Mouse (Mus musculus): ENCODE data around the gene Rab5a. TPM values are rescaled to one million over a fixed set of nuclear protein-coding genes. Genes with fewer than 3 reads are reported as not detected.
"Not testable (repeated sequence)": the region's sequence is repeated elsewhere in the genome, so short reads cannot be mapped to it uniquely, and the experiment has no call there.

Rab5a gene
- total and polyA plus RNA-seq, 2 experiments from 2014 or later = 64.4 to 124 TPM

GRCm38 (mm10) chr17:53502966-53503365 lies 23.9 kb downstream of the Rab5a start:
- ATAC-seq = no peak
- no peaks in the 10 kb centered on the region for H3K27me3 ChIP-seq (ENCODE audit: insufficient read depth, low read length)
- no peaks in the 10 kb centered on the region for H3K9me3 ChIP-seq (ENCODE audit: low read length)
- H3K4me3 ChIP-seq (ENCODE audit: low read length) = no peak overlapping the region
- H3K4me2 ChIP-seq (ENCODE audit: low read depth, low read length) = no peak overlapping the region
- peaks cover 23% of the 10 kb centered on the region; the same call in 1 of the 2 replicates for H3K36me3 ChIP-seq (ENCODE audit: insufficient read depth, low read length)
- no peak overlapping the region for H3K27ac ChIP-seq
- H3K9ac ChIP-seq (replicated peaks; ENCODE audit: low read length) = no peak overlapping the region
- no peaks in the 10 kb centered on the region for H3K4me1 ChIP-seq (ENCODE audit: insufficient read depth, low read length)
- WGBS = 92% methylated on average over 2 of the region's 2 CpGs
- TF ChIP-seq CTCF (IDR thresholded peaks at IDR 0.05; ENCODE audit: low read depth) = no peak
- DNase-seq (ENCODE audit: low spot score) = no peak

GRCm38 (mm10) chr17:53512311-53512951 lies 33.4 kb downstream of the Rab5a start:
- Histone ChIP-seq H3K9ac (replicated peaks; ENCODE audit: low read length) (no peak overlapping the region), H3K36me3 (ENCODE audit: insufficient read depth, low read length) (0 out of 2 replicates have a peak, but pooled peaks cover 3% of the 10 kb centered on the region), H3K4me3 (ENCODE audit: low read length) (no peak overlapping the region), H3K4me2 (ENCODE audit: low read depth, low read length) (no peak overlapping the region), H3K4me1 (ENCODE audit: insufficient read depth, low read length) (no peaks in the 10 kb centered on the region), H3K9me3 (ENCODE audit: low read length) (no peaks in the 10 kb centered on the region), H3K27me3 (ENCODE audit: insufficient read depth, low read length) (no peaks in the 10 kb centered on the region), H3K27ac (no peak overlapping the region)
- peak; percentile 69 for TF ChIP-seq CTCF (IDR thresholded peaks at IDR 0.05; ENCODE audit: low read depth)
- DNase-seq (ENCODE audit: low spot score) = peak; percentile 76
- 73% methylated on average over 2 of the region's 2 CpGs for WGBS
- peak; percentile 66 for ATAC-seq

GRCm38 (mm10) chr17:53519364-53519763 lies 40.3 kb downstream of the Rab5a start:
- Histone ChIP-seq H3K36me3 (ENCODE audit: insufficient read depth, low read length) (0 out of 2 replicates have a peak, but pooled peaks cover 3% of the 10 kb centered on the region), H3K4me1 (ENCODE audit: insufficient read depth, low read length) (no peaks in the 10 kb centered on the region), H3K27me3 (ENCODE audit: insufficient read depth, low read length) (no peaks in the 10 kb centered on the region), H3K4me2 (ENCODE audit: low read depth, low read length) (no peak overlapping the region), H3K9ac (replicated peaks; ENCODE audit: low read length) (no peak overlapping the region), H3K9me3 (ENCODE audit: low read length) (no peaks in the 10 kb centered on the region; the same call in 1 of the 2 replicates), H3K27ac (no peak overlapping the region), H3K4me3 (ENCODE audit: low read length) (no peak overlapping the region)
- no peak for TF ChIP-seq CTCF (IDR thresholded peaks at IDR 0.05; ENCODE audit: low read depth)
- no peak for DNase-seq (ENCODE audit: low spot score)
- ATAC-seq = no peak

GRCm38 (mm10) chr17:53520509-53520908 lies 41.5 kb downstream of the Rab5a start:
- ATAC-seq = no peak
- H3K4me1 ChIP-seq (ENCODE audit: insufficient read depth, low read length) = no peaks in the 10 kb centered on the region
- no peak for TF ChIP-seq CTCF (IDR thresholded peaks at IDR 0.05; ENCODE audit: low read depth)
- no peaks in the 10 kb centered on the region for H3K27me3 ChIP-seq (ENCODE audit: insufficient read depth, low read length)
- no peak overlapping the region for H3K4me3 ChIP-seq (ENCODE audit: low read length)
- no peak overlapping the region for H3K9ac ChIP-seq (replicated peaks; ENCODE audit: low read length)
- H3K9me3 ChIP-seq (ENCODE audit: low read length) = no peaks in the 10 kb centered on the region; the same call in 1 of the 2 replicates
- DNase-seq (ENCODE audit: low spot score) = no peak
- no peak overlapping the region for H3K4me2 ChIP-seq (ENCODE audit: low read depth, low read length)
- no peak overlapping the region for H3K27ac ChIP-seq
- no peaks in the 10 kb centered on the region for H3K36me3 ChIP-seq (ENCODE audit: insufficient read depth, low read length)

- Histone ChIP-seq H3K9me3 (ENCODE audit: low read length) (no peaks in the 10 kb centered on the region; the same call in 1 of the 2 replicates), H3K27me3 (ENCODE audit: insufficient read depth, low read length) (no peaks in the 10 kb centered on the region), H3K4me2 (ENCODE audit: low read depth, low read length) (no peak overlapping the region), H3K36me3 (ENCODE audit: insufficient read depth, low read length) (no peaks in the 10 kb centered on the region), H3K9ac (replicated peaks; ENCODE audit: low read length) (no peak overlapping the region), H3K27ac (no peak overlapping the region), H3K4me3 (ENCODE audit: low read length) (no peak overlapping the region), H3K4me1 (ENCODE audit: insufficient read depth, low read length) (no peaks in the 10 kb centered on the region)
- ATAC-seq (no peak), DNase-seq (ENCODE audit: low spot score) (no peak)
- no peak for TF ChIP-seq CTCF (IDR thresholded peaks at IDR 0.05; ENCODE audit: low read depth)
- WGBS = 87% methylated on average over 2 of the region's 2 CpGs
Measured at GRCm38 (mm10) chr17:53528034-53528433, 49.0 kb downstream of the Rab5a start.

- Histone ChIP-seq H3K4me2 (ENCODE audit: low read depth, low read length) (no peak overlapping the region), H3K4me3 (ENCODE audit: low read length) (no peak overlapping the region), H3K9ac (replicated peaks; ENCODE audit: low read length) (no peak overlapping the region), H3K36me3 (ENCODE audit: insufficient read depth, low read length) (no peaks in the 10 kb centered on the region), H3K27ac (no peak overlapping the region), H3K27me3 (ENCODE audit: insufficient read depth, low read length) (no peaks in the 10 kb centered on the region), H3K9me3 (ENCODE audit: low read length) (no peaks in the 10 kb centered on the region), H3K4me1 (ENCODE audit: insufficient read depth, low read length) (no peaks in the 10 kb centered on the region)
- ATAC-seq = no peak
- 60% methylated on average over 2 of the region's 2 CpGs for WGBS
- DNase-seq (ENCODE audit: low spot score) = no peak
- no peak; the same call in 1 of the 2 replicates for TF ChIP-seq CTCF (IDR thresholded peaks at IDR 0.05; ENCODE audit: low read depth)
Measured at GRCm38 (mm10) chr17:53531160-53531559, 52.1 kb downstream of the Rab5a start.

GRCm38 (mm10) chr17:53532425-53532824 lies 53.4 kb downstream of the Rab5a start:
- no peak overlapping the region for H3K4me2 ChIP-seq (ENCODE audit: low read depth, low read length)
- WGBS = 72% methylated on average over 2 of the region's 2 CpGs
- H3K9ac ChIP-seq (replicated peaks; ENCODE audit: low read length) = no peak overlapping the region
- DNase-seq (ENCODE audit: low spot score) = no peak
- no peaks in the 10 kb centered on the region for H3K27me3 ChIP-seq (ENCODE audit: insufficient read depth, low read length)
- no peak overlapping the region for H3K27ac ChIP-seq
- H3K4me3 ChIP-seq (ENCODE audit: low read length) = no peak overlapping the region
- H3K36me3 ChIP-seq (ENCODE audit: insufficient read depth, low read length) = no peaks in the 10 kb centered on the region
- no peaks in the 10 kb centered on the region for H3K4me1 ChIP-seq (ENCODE audit: insufficient read depth, low read length)
- no peak for TF ChIP-seq CTCF (IDR thresholded peaks at IDR 0.05; ENCODE audit: low read depth)
- no peak for ATAC-seq
- no peaks in the 10 kb centered on the region for H3K9me3 ChIP-seq (ENCODE audit: low read length)

GRCm38 (mm10) chr17:53539351-53539750 lies 60.3 kb downstream of the Rab5a start, which contains the start of gene Pp2d1:
Pp2d1 (minus strand) TSS chr17:53539451.
- WGBS = 91% methylated on average over 2 of the region's 2 CpGs
- H3K4me2 ChIP-seq (ENCODE audit: low read depth, low read length) = not testable (repeated sequence)

More at GRCm38 (mm10) chr17:53539351-53539750, 60.3 kb downstream of the Rab5a start, which contains the start of gene Pp2d1:
- H3K9me3 ChIP-seq (ENCODE audit: low read length); H3K27ac ChIP-seq; ATAC-seq; H3K27me3 ChIP-seq (ENCODE audit: insufficient read depth, low read length); H3K36me3 ChIP-seq (ENCODE audit: insufficient read depth, low read length); DNase-seq (ENCODE audit: low spot score); H3K4me1 ChIP-seq (ENCODE audit: insufficient read depth, low read length); H3K4me3 ChIP-seq (ENCODE audit: low read length); H3K9ac ChIP-seq (replicated peaks; ENCODE audit: low read length): not testable (repeated sequence)

Data from hindbrain, postnatal 0 days (tissue).